Mouse (Mus musculus): ENCODE measurements around the gene Pik3r4. TPM values are rescaled to one million over a fixed set of nuclear protein-coding genes. Genes with fewer than 3 reads are reported as not detected.

Pik3r4 gene
- polyA plus RNA-seq (2012; rRNA removed): 27.9 and 32.7 TPM in 2 replicates

GRCm38 (mm10) chr9:105642460-105643371, at the start of gene Pik3r4:
TSS of gene Pik3r4 (plus strand) at chr9:105642978.

Other genes starting within 250 kb of the Pik3r4 start
- 4.7 and 5.0 TPM in 2 replicates for gene Aste1, start 247.6 kb upstream of the Pik3r4 start, polyA plus RNA-seq (2012; rRNA removed)
- 0.76 TPM in 2 replicates for gene Nek11, start 247.5 kb upstream of the Pik3r4 start, polyA plus RNA-seq (2012; rRNA removed)
- 61.8 and 89.3 TPM in 2 replicates for gene Atp2c1, start 115.7 kb upstream of the Pik3r4 start, polyA plus RNA-seq (2012; rRNA removed)
- 2.6 TPM in 2 replicates for gene Col6a6, start 185.2 kb downstream of the Pik3r4 start, polyA plus RNA-seq (2012; rRNA removed)

Data from ovary, adult 2 months (tissue).